Mouse (Mus musculus) adrenal gland, postnatal 0 days (tissue): ENCODE measurements around the gene Ilf2. TPM values are rescaled to one million over a fixed set of nuclear protein-coding genes. Genes with fewer than 3 reads are reported as not detected.

Experiments used
- polyA plus RNA-seq: library from polyadenylated mRNA; unstranded; fragments of >200 nt; fragmentation: Nextera tagmentation; extraction: Ambion mirVana; gene quantifications from 2 replicates; pipeline ENCODE4 v1.2.1, GENCODE M21; 2015

The Ilf2 gene
- 77.1 and 81.3 TPM in 2 replicates for polyA plus RNA-seq

GRCm38 (mm10) chr3:90475831-90476611 is at the start of gene Ilf2:
Gene Ilf2, plus strand, starts transcription at chr3:90476126.

GRCm38 (mm10) chr3:90433381-90434020 is 42.4 kb upstream of the Ilf2 start, which contains the start of gene Ints3:
Gene Ints3, minus strand, starts transcription at chr3:90433622.

GRCm38 (mm10) chr3:90465686-90466310 is 10.1 kb upstream of the Ilf2 start, which contains the start of gene Npr1:
Gene Npr1, minus strand, starts transcription at chr3:90465866.

GRCm38 (mm10) chr3:90490696-90491256 is 14.8 kb downstream of the Ilf2 start, which contains the start of gene Snapin:
Gene Snapin, minus strand, starts transcription at chr3:90491033.

DNA sequence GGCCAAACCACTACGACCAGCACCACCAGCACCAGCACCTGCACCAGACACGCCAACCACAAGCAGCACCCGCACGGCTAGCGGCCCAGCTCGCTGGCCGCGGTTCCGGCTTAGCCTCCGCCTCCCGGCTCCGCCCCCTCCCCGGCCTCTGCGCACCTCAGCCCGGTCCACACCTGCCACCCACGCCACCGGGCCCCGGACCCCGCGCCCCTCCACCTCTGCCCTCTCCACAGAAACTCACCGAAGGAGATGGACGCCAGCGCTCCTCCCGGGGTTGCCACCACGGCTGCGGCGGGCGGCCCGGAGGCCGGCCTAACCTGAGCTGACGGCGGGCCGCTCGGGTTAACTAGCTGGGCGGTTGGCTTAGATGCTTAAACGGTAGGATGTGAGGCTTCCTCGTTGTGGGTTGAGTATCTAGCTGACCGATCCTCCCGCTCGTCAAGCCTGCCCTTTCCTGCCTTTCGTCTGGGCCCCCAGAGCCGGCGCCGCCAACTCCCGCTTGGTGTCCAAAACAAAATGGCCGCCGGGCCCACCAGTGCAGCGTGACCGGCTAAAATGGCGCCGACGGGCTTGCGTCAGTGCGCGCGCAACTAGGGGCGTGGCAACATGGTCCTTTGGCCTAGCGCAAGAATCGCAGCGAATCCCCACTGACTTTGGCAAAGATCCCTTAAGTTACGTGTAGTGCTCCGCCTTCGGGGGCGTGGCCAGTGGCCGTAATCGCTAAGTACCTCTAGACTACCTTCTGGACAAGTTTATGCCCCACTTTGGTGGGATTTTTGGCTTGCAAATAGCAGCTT is 33.2 kb downstream of the Ilf2 start, which contains the start of gene Chtop:
Gene Chtop, minus strand, starts transcription at position 549 of the 797 bp plus-strand sequence.

GRCm38 (mm10) chr3:90513796-90514590 is 38.1 kb downstream of the Ilf2 start, which contains the start of the genes S100a1 and S100a13:
Gene S100a1, minus strand, starts transcription at chr3:90514392.
Gene S100a13, plus strand, starts transcription at chr3:90514435.

DNA sequence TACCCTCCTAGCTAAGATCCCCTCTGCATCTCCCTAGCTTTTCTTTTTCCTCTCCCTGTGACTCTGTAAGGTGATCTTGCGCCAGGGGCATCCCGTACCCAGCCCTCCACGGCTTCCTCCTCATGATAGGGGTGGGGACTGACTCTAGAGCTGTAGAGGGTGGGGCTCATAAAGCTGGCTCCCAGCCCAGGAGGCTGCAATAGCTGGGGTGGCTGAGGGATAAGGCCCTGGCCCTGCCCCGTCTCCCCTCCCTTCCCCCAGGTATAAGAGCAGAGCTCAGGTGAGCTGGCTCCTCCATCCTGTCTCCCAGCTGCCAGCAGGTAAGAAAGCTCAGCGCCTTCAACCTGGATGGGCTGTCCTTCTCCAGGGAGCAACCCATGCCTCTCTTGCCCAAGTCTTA is 50.7 kb downstream of the Ilf2 start, which contains the start of gene S100a14:
Gene S100a14, plus strand, starts transcription at position 277 of the 400 bp plus-strand sequence.

DNA sequence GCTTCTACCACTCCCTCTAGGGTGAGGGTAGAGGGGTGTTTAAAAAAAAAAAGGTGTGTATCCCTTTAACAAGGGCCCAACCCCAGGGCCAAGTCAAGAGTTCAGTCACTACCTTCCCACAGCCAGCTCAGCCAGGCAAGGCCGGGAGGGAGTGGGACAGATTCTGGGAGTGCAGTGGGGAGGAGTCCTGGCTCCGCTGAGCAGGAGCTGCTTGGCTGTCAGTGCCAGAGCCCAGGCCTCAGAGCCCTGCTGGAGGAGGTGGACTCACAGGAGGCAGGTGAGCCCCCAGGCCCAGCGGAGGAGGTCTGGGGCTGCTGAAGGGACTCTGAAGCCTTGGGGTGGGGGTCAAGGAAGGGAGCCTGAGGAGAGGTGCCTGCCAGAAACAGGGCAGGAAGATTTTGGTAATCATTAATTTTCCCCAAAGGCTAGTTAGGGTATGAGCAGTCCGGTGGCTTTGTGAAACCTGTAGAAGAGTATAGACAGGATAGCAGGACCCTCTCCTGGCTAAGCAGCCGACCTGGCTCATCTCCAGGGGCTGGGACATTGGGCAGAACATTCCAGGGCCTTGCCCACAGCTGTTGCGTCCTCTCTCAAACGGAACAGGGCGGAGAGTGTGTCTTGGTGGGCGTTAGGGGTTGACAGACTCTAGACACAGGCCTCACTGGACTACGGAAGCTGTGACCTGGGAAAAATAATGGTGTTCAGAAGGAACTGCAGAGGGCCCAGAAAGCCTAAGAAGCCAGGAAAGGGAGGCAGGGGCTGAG is 61.4 kb downstream of the Ilf2 start, which contains the start of gene S100a16:
Gene S100a16, plus strand, starts transcription at position 114 of the 764 bp plus-strand sequence.

Other genes with a start within 250 kb of the Ilf2 start
- 178 and 208 TPM in 2 replicates for gene Jtb, start 244.5 kb upstream of the Ilf2 start, polyA plus RNA-seq
- gene Creb3l4, start 232.6 kb upstream of the Ilf2 start, polyA plus RNA-seq = 2.3 and 2.5 TPM in 2 replicates
- gene Slc39a1, start 228.0 kb upstream of the Ilf2 start, polyA plus RNA-seq = 107 and 126 TPM in 2 replicates
- 16.6 and 20.6 TPM in 2 replicates for gene Crtc2, start 222.0 kb upstream of the Ilf2 start, polyA plus RNA-seq
- gene Dennd4b, start 210.9 kb upstream of the Ilf2 start, polyA plus RNA-seq = 2.0 and 2.4 TPM in 2 replicates
- 6.1 and 9.7 TPM in 2 replicates for gene Gatad2b, start 182.9 kb upstream of the Ilf2 start, polyA plus RNA-seq
- gene Slc27a3, start 86.2 kb upstream of the Ilf2 start, polyA plus RNA-seq = 43.2 and 97.6 TPM in 2 replicates
- gene Ints3, start 42.5 kb upstream of the Ilf2 start, polyA plus RNA-seq = 15.3 and 25.4 TPM in 2 replicates
- 20.6 and 53.8 TPM in 2 replicates for gene Npr1, start 10.3 kb upstream of the Ilf2 start, polyA plus RNA-seq
- 90.4 and 135 TPM in 2 replicates for gene Snapin, start 14.9 kb downstream of the Ilf2 start, polyA plus RNA-seq
- gene Chtop, start 33.4 kb downstream of the Ilf2 start, polyA plus RNA-seq = 74.9 and 87.8 TPM in 2 replicates
- gene S100a1, start 38.3 kb downstream of the Ilf2 start, polyA plus RNA-seq = 127 and 178 TPM in 2 replicates
- gene S100a13, start 38.3 kb downstream of the Ilf2 start, polyA plus RNA-seq = 73.1 and 107 TPM in 2 replicates
- 0.50 and 0.77 TPM in 2 replicates for gene S100a14, start 50.7 kb downstream of the Ilf2 start, polyA plus RNA-seq
- 126 and 159 TPM in 2 replicates for gene S100a16, start 61.1 kb downstream of the Ilf2 start, polyA plus RNA-seq
- gene S100a3, start 84.5 kb downstream of the Ilf2 start, polyA plus RNA-seq = 0.11 and 0.14 TPM in 2 replicates
- gene S100a2, start 114.1 kb downstream of the Ilf2 start, polyA plus RNA-seq = not detected in 2 replicates
- not detected in 2 replicates for gene Gm42674, start 125.8 kb downstream of the Ilf2 start, polyA plus RNA-seq
- gene S100a4, start 127.6 kb downstream of the Ilf2 start, polyA plus RNA-seq = 18.8 and 23.1 TPM in 2 replicates
- not detected in 2 replicates for gene S100a5, start 132.4 kb downstream of the Ilf2 start, polyA plus RNA-seq
- gene S100a6, start 136.8 kb downstream of the Ilf2 start, polyA plus RNA-seq = 423 and 740 TPM in 2 replicates
- 0.10 and 0.22 TPM in 2 replicates for gene S100a7a, start 177.9 kb downstream of the Ilf2 start, polyA plus RNA-seq
- gene S100a8, start 192.9 kb downstream of the Ilf2 start, polyA plus RNA-seq = 251 and 562 TPM in 2 replicates
- 163 and 345 TPM in 2 replicates for gene S100a9, start 219.6 kb downstream of the Ilf2 start, polyA plus RNA-seq